ENCODE assay signal across 9 mouse cellular contexts in genomic region chr12:74284685-74285054, GRCm38 (mm10). TPM values are rescaled to one million over a fixed set of nuclear protein-coding genes. Genes with fewer than 3 reads are reported as not detected.
DNase-seq lines count a peak whose midpoint lies in the region; ATAC-seq lines count a peak whose summit lies in the region.
"Had no signal": no experiment of that assay in that cellular context is flagged by ENCODE, and none has a peak within 500 bp of the region (broad histone marks: within the 10 kb centered on the region; RNA-seq: fewer than 3 reads in every experiment).

No protein-coding gene starts in this region.

- ATAC-seq in heart, embryonic 11.5 days (replicated peaks; ENCODE audit: insufficient number of reproducible peaks, low FRiP score, low TSS enrichment) = no peak
- ATAC-seq in limb, embryonic 11.5 days (ENCODE audit: insufficient number of reproducible peaks, low FRiP score, low TSS enrichment, low read depth) = no peak
- ATAC-seq in stomach, embryonic 15.5 days (ENCODE audit: insufficient read depth, low FRiP score, low read depth) = no peak

- no peak overlapping the region for H3K27ac ChIP-seq in heart, embryonic 11.5 days (ENCODE audit: low read depth, low read length)
- H3K27ac ChIP-seq in limb, embryonic 11.5 days (replicated peaks; ENCODE audit: low read depth, low read length) = no peak overlapping the region
- H3K27ac ChIP-seq in stomach, embryonic 15.5 days = no peak overlapping the region

- peaks cover 24% of the 10 kb centered on the region for H3K27me3 ChIP-seq in heart, embryonic 11.5 days (ENCODE audit: control insufficient read depth, insufficient read depth, low read length)
- peaks cover 10% of the 10 kb centered on the region for H3K27me3 ChIP-seq in limb, embryonic 11.5 days (ENCODE audit: control insufficient read depth, insufficient read depth, low read length)
- peaks cover 16% of the 10 kb centered on the region for H3K27me3 ChIP-seq in stomach, embryonic 15.5 days (replicated peaks)

- H3K4me3 ChIP-seq in heart, embryonic 11.5 days (ENCODE audit: low read depth, low read length) = peak overlapping the region; percentile 41
- peak overlapping the region; percentile 26; the same call in 1 of the 2 replicates for H3K4me3 ChIP-seq in limb, embryonic 11.5 days (ENCODE audit: low read depth, low read length)
- H3K4me3 ChIP-seq in stomach, embryonic 15.5 days (replicated peaks) = peak overlapping the region; percentile 47

- WGBS in heart, embryonic 11.5 days (ENCODE audit: insufficient replicate concordance) = 5% methylated on average over 11 of the region's 11 CpGs
- WGBS in limb, embryonic 11.5 days = 9% methylated on average over 11 of the region's 11 CpGs
- 8% methylated on average over 11 of the region's 11 CpGs for WGBS in stomach, embryonic 15.5 days

- no peaks in the 10 kb centered on the region for H3K36me3 ChIP-seq in heart, embryonic 11.5 days (ENCODE audit: control insufficient read depth, insufficient read depth, low read length)
- H3K36me3 ChIP-seq in limb, embryonic 11.5 days (ENCODE audit: control insufficient read depth, insufficient read depth, low read length) = no peaks in the 10 kb centered on the region
- H3K36me3 ChIP-seq in stomach, embryonic 15.5 days = no peaks in the 10 kb centered on the region

- DNase-seq in heart, postnatal 4 days = no peak
- peak; percentile 42 to 60 for DNase-seq in cerebellum, adult 18-20 months
- peak; percentile 51 to 53 for DNase-seq in frontal cortex, postnatal 10 days (ENCODE audit: low spot score in 2 of 2)
- peak; percentile 23 for DNase-seq in limb, embryonic 11.5 days (ENCODE audit: low spot score)
- DNase-seq in ovary, postnatal 36 days (ENCODE audit: low spot score) = no peak
- no peak for DNase-seq in testis, postnatal 14 days (ENCODE audit: low spot score)

- no peaks in the 10 kb centered on the region for H3K4me1 ChIP-seq in heart, embryonic 11.5 days (ENCODE audit: control insufficient read depth, insufficient read depth, low read length)
- H3K4me1 ChIP-seq in limb, embryonic 11.5 days (ENCODE audit: control insufficient read depth, insufficient read depth, low read length) = no peaks in the 10 kb centered on the region
- peaks cover 10% of the 10 kb centered on the region for H3K4me1 ChIP-seq in stomach, embryonic 15.5 days

- H3K9ac ChIP-seq in heart, embryonic 11.5 days (ENCODE audit: low read depth, low read length) = no peak overlapping the region
- H3K9ac ChIP-seq in limb, embryonic 11.5 days (ENCODE audit: low read length) = no peak overlapping the region
- H3K9ac ChIP-seq in stomach, embryonic 15.5 days = no peak overlapping the region

- H3K9me3 ChIP-seq in heart, embryonic 11.5 days (replicated peaks; ENCODE audit: control insufficient read depth, low read length) = no peaks in the 10 kb centered on the region
- no peaks in the 10 kb centered on the region for H3K9me3 ChIP-seq in limb, embryonic 11.5 days (ENCODE audit: control insufficient read depth, low read length)
- H3K9me3 ChIP-seq in stomach, embryonic 15.5 days = no peaks in the 10 kb centered on the region

- peak overlapping the region; percentile 72 for H3K4me2 ChIP-seq in heart, embryonic 11.5 days
- peak overlapping the region; percentile 54 for H3K4me2 ChIP-seq in limb, embryonic 11.5 days (ENCODE audit: low read depth, severe bottlenecking)
- H3K4me2 ChIP-seq in stomach, embryonic 15.5 days = peak overlapping the region; percentile 87

RNA-seq across cellular contexts. Expression of gene Gm11042, which starts 31.5 kb away (rescaled TPM):
- not detected in 2 replicates for polyA plus RNA-seq in heart, embryonic 11.5 days (2014; fragmentation: Nextera tagmentation; extraction: Ambion mirVana)
- not detected for total RNA-seq in heart, postnatal 4 days (2021)
- polyA plus RNA-seq in limb, embryonic 11.5 days (2014; fragmentation: Nextera tagmentation; extraction: Ambion mirVana) = not detected in 2 replicates
- not detected in 2 replicates for polyA plus RNA-seq in stomach, embryonic 15.5 days (2015; fragmentation: Nextera tagmentation; extraction: Ambion mirVana)
- polyA plus RNA-seq: C2C12 had no signal

Comparison
In these comparisons a context has a peak if more than half of its experiments do, and no peak if none do; other contexts are left out.
1. DNase-seq: peak in cerebellum, adult 18-20 months (2 of 2), frontal cortex, postnatal 10 days (2 of 2) and limb, embryonic 11.5 days (single experiment); none in heart, postnatal 4 days (single experiment), ovary, postnatal 36 days (single experiment) and testis, postnatal 14 days (single experiment).
2. Peak in every context shown above with its lines, with median percentiles within 50 percentile points of each other: H3K4me2 ChIP-seq and H3K4me3 ChIP-seq.